Mouse (Mus musculus): ENCODE data around the gene Twistnb. TPM values are rescaled to one million over a fixed set of nuclear protein-coding genes. Genes with fewer than 3 reads are reported as not detected.

The Twistnb gene
- 40.7 and 55.5 TPM in 2 replicates for polyA plus RNA-seq (2014; fragmentation: Nextera tagmentation; extraction: Ambion mirVana)

- Histone ChIP-seq H3K27me3 (ENCODE audit: control insufficient read depth, insufficient read depth, low read length) (no peaks in the 10 kb centered on the region), H3K4me2 (ENCODE audit: low read depth, low read length) (peak within 1 kb of the TSS; percentile 81), H3K36me3 (ENCODE audit: control insufficient read depth, insufficient read depth, low read length) (no peaks in the 10 kb centered on the region), H3K9ac (replicated peaks; ENCODE audit: low read depth, low read length) (peak within 1 kb of the TSS; percentile 88), H3K27ac (ENCODE audit: low read depth, low read length) (peak within 1 kb of the TSS; percentile 88), H3K4me3 (ENCODE audit: low read depth, low read length) (peak within 1 kb of the TSS; percentile 98), H3K9me3 (ENCODE audit: control insufficient read depth, low read length) (no peaks in the 10 kb centered on the region), H3K4me1 (ENCODE audit: control insufficient read depth, insufficient read depth, low read length) (peaks cover 5% of the 10 kb centered on the region)
- ATAC-seq (ENCODE audit: low read depth), result peak; percentile 96
- WGBS, result under 1% methylated on average over 66 of the region's 66 CpGs
Measured at GRCm38 (mm10) chr12:33429387-33430160, at the start of gene Twistnb. Gene Twistnb (plus strand): TSS chr12:33429635.

DNA sequence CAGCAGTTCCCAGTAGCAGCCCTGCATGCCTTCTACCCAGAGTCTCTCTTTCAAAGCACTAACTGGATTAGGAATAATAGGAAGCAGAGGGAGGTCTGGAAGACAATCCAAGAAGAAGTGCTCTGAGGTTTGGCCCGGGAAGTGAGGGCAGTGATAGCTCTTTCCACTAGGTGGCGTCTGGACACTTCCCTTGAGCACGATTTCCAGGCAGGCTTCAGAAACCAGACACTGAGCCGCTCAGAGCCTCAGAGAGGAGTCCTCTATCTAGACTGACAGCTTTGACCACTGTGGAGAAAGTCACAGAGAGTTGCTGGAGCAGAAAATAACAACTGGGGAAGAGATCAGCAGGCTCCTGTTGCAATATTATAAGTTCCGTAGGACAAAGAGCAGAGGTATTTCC, 40.6 kb upstream of the Twistnb start:
- no peaks in the 10 kb centered on the region for H3K27me3 ChIP-seq (ENCODE audit: control insufficient read depth, insufficient read depth, low read length)
- 12% methylated on average over 5 of the region's 5 CpGs for WGBS
- no peak overlapping the region for H3K9ac ChIP-seq (replicated peaks; ENCODE audit: low read depth, low read length)
- H3K9me3 ChIP-seq (ENCODE audit: control insufficient read depth, low read length), result no peaks in the 10 kb centered on the region
- H3K36me3 ChIP-seq (ENCODE audit: control insufficient read depth, insufficient read depth, low read length), result no peaks in the 10 kb centered on the region
- H3K4me3 ChIP-seq (ENCODE audit: low read depth, low read length), result no peak overlapping the region
- no peak overlapping the region for H3K4me2 ChIP-seq (ENCODE audit: low read depth, low read length)
- H3K27ac ChIP-seq (ENCODE audit: low read depth, low read length), result no peak overlapping the region
- H3K4me1 ChIP-seq (ENCODE audit: control insufficient read depth, insufficient read depth, low read length), result no peaks in the 10 kb centered on the region
- peak; percentile 76 for ATAC-seq (ENCODE audit: low read depth)

DNA sequence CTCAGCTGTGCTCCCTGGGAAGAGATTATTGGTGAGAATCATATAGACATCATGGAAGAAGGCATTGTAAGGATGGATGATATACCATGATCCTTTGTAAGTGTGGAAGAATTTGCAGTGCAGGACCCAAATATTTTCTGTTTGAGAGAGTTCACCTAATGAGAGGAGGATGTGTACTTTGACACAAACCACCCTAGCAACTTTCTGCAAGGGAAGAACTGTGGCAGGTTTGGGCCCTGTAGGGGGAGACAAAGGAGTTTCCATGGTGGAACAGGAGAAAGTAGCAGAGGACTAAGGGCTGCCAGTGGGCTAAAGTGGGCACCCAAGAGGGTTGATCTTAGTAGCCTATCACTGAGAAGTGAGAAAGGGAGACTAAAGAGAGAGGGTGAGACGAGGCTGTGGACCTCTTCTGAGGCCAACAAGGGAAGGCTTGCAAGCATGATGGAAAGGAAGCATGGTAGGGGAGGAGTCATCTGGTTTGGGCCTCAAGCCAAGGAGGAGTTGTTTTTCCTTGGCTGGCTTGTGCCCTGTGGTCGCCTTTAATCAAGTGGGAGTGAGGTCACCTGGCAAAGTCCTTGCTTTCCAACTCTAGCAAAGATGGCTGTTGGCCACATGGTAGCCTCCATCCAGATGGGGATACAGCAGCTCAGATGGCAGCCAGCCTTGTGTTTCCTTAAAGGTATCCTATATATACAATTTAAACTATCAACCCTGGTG, 38.4 kb upstream of the Twistnb start:
- Histone ChIP-seq H3K27me3 (ENCODE audit: control insufficient read depth, insufficient read depth, low read length) (no peaks in the 10 kb centered on the region), H3K27ac (ENCODE audit: low read depth, low read length) (no peak overlapping the region), H3K9ac (replicated peaks; ENCODE audit: low read depth, low read length) (no peak overlapping the region), H3K4me3 (ENCODE audit: low read depth, low read length) (no peak overlapping the region), H3K36me3 (ENCODE audit: control insufficient read depth, insufficient read depth, low read length) (no peaks in the 10 kb centered on the region), H3K4me2 (ENCODE audit: low read depth, low read length) (no peak overlapping the region), H3K4me1 (ENCODE audit: control insufficient read depth, insufficient read depth, low read length) (peaks cover 13% of the 10 kb centered on the region), H3K9me3 (ENCODE audit: control insufficient read depth, low read length) (no peaks in the 10 kb centered on the region)
- no peak for ATAC-seq (ENCODE audit: low read depth)
- WGBS, result 77% methylated on average over 2 of the region's 2 CpGs

- peak within 1 kb of the TSS; percentile 27 for H3K4me3 ChIP-seq (ENCODE audit: low read depth, low read length)
- 4% methylated on average over 24 of the region's 24 CpGs for WGBS
Measured at GRCm38 (mm10) chr12:33394804-33395623, 34.4 kb upstream of the Twistnb start, which contains the start of gene Efcab10. Gene Efcab10 (plus strand): TSS chr12:33394854.

DNA sequence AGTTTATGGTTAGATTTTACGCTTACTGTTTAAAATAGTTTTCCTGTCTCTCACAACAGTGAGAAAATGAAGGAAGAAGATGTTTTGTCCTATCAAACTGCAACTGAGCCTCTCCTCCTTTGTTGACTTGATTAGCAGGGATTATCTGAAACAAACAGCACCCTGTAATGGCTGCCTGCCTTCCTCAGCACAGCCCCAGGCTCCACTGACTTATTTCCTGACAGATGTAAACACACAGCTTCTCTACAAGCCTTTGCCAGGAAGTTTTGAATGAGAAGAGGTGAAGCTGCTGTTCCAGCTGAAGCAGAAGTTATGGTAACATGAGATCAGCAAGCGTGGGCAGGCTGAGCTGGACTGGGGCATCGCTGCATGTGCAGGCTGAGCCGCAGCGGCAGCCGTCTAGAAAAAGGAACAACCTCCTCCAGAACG, 26.2 kb upstream of the Twistnb start:
- Histone ChIP-seq H3K36me3 (ENCODE audit: control insufficient read depth, insufficient read depth, low read length) (no peaks in the 10 kb centered on the region), H3K9ac (replicated peaks; ENCODE audit: low read depth, low read length) (no peak overlapping the region), H3K4me2 (ENCODE audit: low read depth, low read length) (no peak overlapping the region), H3K4me3 (ENCODE audit: low read depth, low read length) (no peak overlapping the region), H3K27ac (ENCODE audit: low read depth, low read length) (no peak overlapping the region), H3K27me3 (ENCODE audit: control insufficient read depth, insufficient read depth, low read length) (no peaks in the 10 kb centered on the region), H3K4me1 (ENCODE audit: control insufficient read depth, insufficient read depth, low read length) (0 out of 2 replicates have a peak, but pooled peaks cover 4% of the 10 kb centered on the region), H3K9me3 (ENCODE audit: control insufficient read depth, low read length) (no peaks in the 10 kb centered on the region)
- ATAC-seq (ENCODE audit: low read depth), result no peak
- 70% methylated on average over 7 of the region's 7 CpGs for WGBS

More at GRCm38 (mm10) chr12:33394804-33395623, 34.4 kb upstream of the Twistnb start, which contains the start of gene Efcab10:
- Histone ChIP-seq H3K36me3 (ENCODE audit: control insufficient read depth, insufficient read depth, low read length) (no peaks in the 10 kb centered on the region), H3K27ac (ENCODE audit: low read depth, low read length) (peak within 1 kb of the TSS; percentile 69), H3K27me3 (ENCODE audit: control insufficient read depth, insufficient read depth, low read length) (no peaks in the 10 kb centered on the region), H3K4me2 (ENCODE audit: low read depth, low read length) (peak within 1 kb of the TSS; percentile 53), H3K9me3 (ENCODE audit: control insufficient read depth, low read length) (no peaks in the 10 kb centered on the region), H3K4me1 (ENCODE audit: control insufficient read depth, insufficient read depth, low read length) (peaks cover 13% of the 10 kb centered on the region), H3K9ac (replicated peaks; ENCODE audit: low read depth, low read length) (peak within 1 kb of the TSS; percentile 52)
- ATAC-seq (ENCODE audit: low read depth), result peak; percentile 82

GRCm38 (mm10) chr12:33404996-33405395, 24.4 kb upstream of the Twistnb start:
- H3K27me3 ChIP-seq (ENCODE audit: control insufficient read depth, insufficient read depth, low read length), result no peaks in the 10 kb centered on the region
- H3K27ac ChIP-seq (ENCODE audit: low read depth, low read length), result peak overlapping the region; percentile 46
- no peaks in the 10 kb centered on the region for H3K36me3 ChIP-seq (ENCODE audit: control insufficient read depth, insufficient read depth, low read length)
- 61% methylated on average over 5 of the region's 5 CpGs for WGBS
- no peaks in the 10 kb centered on the region for H3K9me3 ChIP-seq (ENCODE audit: control insufficient read depth, low read length)
- H3K9ac ChIP-seq (replicated peaks; ENCODE audit: low read depth, low read length), result no peak overlapping the region
- H3K4me3 ChIP-seq (ENCODE audit: low read depth, low read length), result no peak overlapping the region
- H3K4me1 ChIP-seq (ENCODE audit: control insufficient read depth, insufficient read depth, low read length), result 0 out of 2 replicates have a peak, but pooled peaks cover 4% of the 10 kb centered on the region
- peak; percentile 46; the same call in 1 of the 2 replicates for ATAC-seq (ENCODE audit: low read depth)
- no peak overlapping the region for H3K4me2 ChIP-seq (ENCODE audit: low read depth, low read length)

- 39% methylated on average over 6 of the region's 6 CpGs for WGBS
- Histone ChIP-seq H3K36me3 (ENCODE audit: control insufficient read depth, insufficient read depth, low read length) (no peaks in the 10 kb centered on the region), H3K4me1 (ENCODE audit: control insufficient read depth, insufficient read depth, low read length) (0 out of 2 replicates have a peak, but pooled peaks cover 4% of the 10 kb centered on the region), H3K27ac (ENCODE audit: low read depth, low read length) (peak overlapping the region; percentile 46), H3K27me3 (ENCODE audit: control insufficient read depth, insufficient read depth, low read length) (no peaks in the 10 kb centered on the region), H3K9me3 (ENCODE audit: control insufficient read depth, low read length) (no peaks in the 10 kb centered on the region), H3K4me3 (ENCODE audit: low read depth, low read length) (no peak overlapping the region), H3K9ac (replicated peaks; ENCODE audit: low read depth, low read length) (no peak overlapping the region), H3K4me2 (ENCODE audit: low read depth, low read length) (no peak overlapping the region)
- peak; percentile 79 for ATAC-seq (ENCODE audit: low read depth)
Measured at GRCm38 (mm10) chr12:33405398-33406026, 23.9 kb upstream of the Twistnb start.

GRCm38 (mm10) chr12:33411580-33412151, 17.8 kb upstream of the Twistnb start:
- WGBS, result 59% methylated on average over 6 of the region's 6 CpGs

More at GRCm38 (mm10) chr12:33411580-33412151, 17.8 kb upstream of the Twistnb start:
- Histone ChIP-seq H3K27me3 (ENCODE audit: control insufficient read depth, insufficient read depth, low read length) (no peaks in the 10 kb centered on the region), H3K27ac (ENCODE audit: low read depth, low read length) (no peak overlapping the region), H3K4me2 (ENCODE audit: low read depth, low read length) (no peak overlapping the region), H3K9ac (replicated peaks; ENCODE audit: low read depth, low read length) (no peak overlapping the region), H3K36me3 (ENCODE audit: control insufficient read depth, insufficient read depth, low read length) (no peaks in the 10 kb centered on the region), H3K9me3 (ENCODE audit: control insufficient read depth, low read length) (no peaks in the 10 kb centered on the region), H3K4me3 (ENCODE audit: low read depth, low read length) (no peak overlapping the region), H3K4me1 (ENCODE audit: control insufficient read depth, insufficient read depth, low read length) (no peaks in the 10 kb centered on the region)
- no peak for ATAC-seq (ENCODE audit: low read depth)

Data from neural tube, embryonic 14.5 days (tissue).